Mouse (Mus musculus) ES-Bruce4 (cell line): ENCODE measurements around the gene Clic4.

ENCODE experiments used
- CTCF ChIP-seq: IDR thresholded peaks from one replicate; pipeline ENCODE4 v1.8.1; 2011; ENCODE audit warnings: low read depth, low read length
- EP300 ChIP-seq: IDR thresholded peaks from 2 replicates; pipeline ENCODE4 v1.6.1; 2011; ENCODE audit warnings: low read depth, low read length; ENCODE audit not compliant: insufficient read depth
- POLR2A ChIP-seq: IDR thresholded peaks from one replicate; pipeline ENCODE4 v1.8.1; 2011; ENCODE audit warnings: low read length; ENCODE audit not compliant: insufficient read depth

DNA sequence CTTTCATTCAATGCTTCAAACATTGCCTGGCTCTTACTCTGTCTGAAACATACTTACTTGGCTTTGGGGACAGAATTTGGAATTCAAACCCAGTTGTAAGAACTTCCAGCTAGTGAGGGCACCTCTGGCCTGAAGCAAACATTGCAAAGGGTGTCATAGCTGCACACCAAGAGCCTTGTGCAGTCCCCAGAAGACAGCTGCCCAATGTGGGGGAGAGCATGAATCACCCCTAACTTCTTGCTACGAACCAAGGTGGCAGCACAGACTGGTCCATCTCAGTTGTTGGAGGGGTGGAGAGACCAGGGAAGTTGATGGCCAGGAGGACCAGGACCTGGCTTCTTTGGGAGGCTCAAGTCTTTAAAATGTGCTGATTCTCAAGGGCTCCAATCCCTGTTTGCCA lies 81.4 kb downstream of the Clic4 start:
- TF ChIP-seq CTCF, result no peak
- no peak for TF ChIP-seq EP300
- TF ChIP-seq POLR2A, result no peak
